Mouse (Mus musculus) ovary, postnatal 14 days (tissue): Measurements from ENCODE around the gene Fads3.

Source experiments
- DNase-seq: peaks from one replicate; pipeline ENCODE4 v3.0.0; 2022; ENCODE audit warnings: low spot score

Fads3 gene

GRCm38 (mm10) chr19:10053692-10054260 is 12.4 kb downstream of the Fads3 start:
- no peak for DNase-seq

GRCm38 (mm10) chr19:10054361-10055075 is 13.1 kb downstream of the Fads3 start:
- no peak for DNase-seq

GRCm38 (mm10) chr19:10055261-10055660 is 13.9 kb downstream of the Fads3 start:
- DNase-seq = no peak

GRCm38 (mm10) chr19:10055783-10056660 is 14.7 kb downstream of the Fads3 start:
- no peak for DNase-seq

GRCm38 (mm10) chr19:10056686-10057085 is 15.3 kb downstream of the Fads3 start:
- DNase-seq = no peak

GRCm38 (mm10) chr19:10057486-10058351 is 16.4 kb downstream of the Fads3 start:
- no peak for DNase-seq

GRCm38 (mm10) chr19:10058352-10058825 is 17.0 kb downstream of the Fads3 start:
- no peak for DNase-seq

GRCm38 (mm10) chr19:10058876-10059427 is 17.6 kb downstream of the Fads3 start:
- no peak for DNase-seq

GRCm38 (mm10) chr19:10059911-10060567 is 18.7 kb downstream of the Fads3 start:
- no peak for DNase-seq

GRCm38 (mm10) chr19:10060783-10061590 is 19.6 kb downstream of the Fads3 start:
- no peak for DNase-seq

- DNase-seq = no peak
Observed at GRCm38 (mm10) chr19:10061624-10062023, 20.3 kb downstream of the Fads3 start.

- DNase-seq = no peak
Observed at GRCm38 (mm10) chr19:10062292-10062691, 20.9 kb downstream of the Fads3 start.

- no peak for DNase-seq
Observed at GRCm38 (mm10) chr19:10062862-10063261, 21.5 kb downstream of the Fads3 start.

- DNase-seq = no peak
Observed at GRCm38 (mm10) chr19:10064173-10065012, 23.0 kb downstream of the Fads3 start.

GRCm38 (mm10) chr19:10065465-10066188 is 24.3 kb downstream of the Fads3 start:
- no peak for DNase-seq

- no peak for DNase-seq
Observed at GRCm38 (mm10) chr19:10066189-10066500, 24.8 kb downstream of the Fads3 start.

GRCm38 (mm10) chr19:10066502-10066901 is 25.1 kb downstream of the Fads3 start:
- DNase-seq = no peak

- DNase-seq = no peak
Observed at GRCm38 (mm10) chr19:10067701-10068100, 26.3 kb downstream of the Fads3 start.
